Mouse (Mus musculus) thymus, adult 2 months (tissue): ENCODE measurements around the gene Barx2.

Experiments
- CTCF ChIP-seq: fragments of 200-500 bp; IDR thresholded peaks from 2 replicates; pipeline ENCODE4 v1.5.1; 2012; ENCODE audit warnings: mild to moderate bottlenecking, control low read depth, low read length, moderate library complexity, borderline replicate concordance; ENCODE audit not compliant: control insufficient read depth, poor library complexity, insufficient read depth; ENCODE audit errors: extremely low read depth
- POLR2A ChIP-seq: fragments of 200-500 bp; IDR thresholded peaks from 2 replicates; pipeline ENCODE4 v1.6.1; 2012; ENCODE audit warnings: mild to moderate bottlenecking, low read length, control low read depth, moderate library complexity; ENCODE audit not compliant: control insufficient read depth, poor library complexity, insufficient read depth; ENCODE audit errors: extremely low read depth

GRCm38 (mm10) chr9:31960488-31960887 lies 47.2 kb upstream of the Barx2 start:
- TF ChIP-seq POLR2A (no peak), CTCF (no peak)
